Mouse (Mus musculus): ENCODE data around the gene Gtf2a1. TPM values are rescaled to one million over a fixed set of nuclear protein-coding genes. Genes with fewer than 3 reads are reported as not detected.
"Not testable (repeated sequence)": the region's sequence is repeated elsewhere in the genome, so short reads cannot be mapped to it uniquely, and the experiment has no call there.

The Gtf2a1 gene
- 5.8 and 9.6 TPM in 2 replicates for polyA plus RNA-seq (2012; rRNA removed)

DNA sequence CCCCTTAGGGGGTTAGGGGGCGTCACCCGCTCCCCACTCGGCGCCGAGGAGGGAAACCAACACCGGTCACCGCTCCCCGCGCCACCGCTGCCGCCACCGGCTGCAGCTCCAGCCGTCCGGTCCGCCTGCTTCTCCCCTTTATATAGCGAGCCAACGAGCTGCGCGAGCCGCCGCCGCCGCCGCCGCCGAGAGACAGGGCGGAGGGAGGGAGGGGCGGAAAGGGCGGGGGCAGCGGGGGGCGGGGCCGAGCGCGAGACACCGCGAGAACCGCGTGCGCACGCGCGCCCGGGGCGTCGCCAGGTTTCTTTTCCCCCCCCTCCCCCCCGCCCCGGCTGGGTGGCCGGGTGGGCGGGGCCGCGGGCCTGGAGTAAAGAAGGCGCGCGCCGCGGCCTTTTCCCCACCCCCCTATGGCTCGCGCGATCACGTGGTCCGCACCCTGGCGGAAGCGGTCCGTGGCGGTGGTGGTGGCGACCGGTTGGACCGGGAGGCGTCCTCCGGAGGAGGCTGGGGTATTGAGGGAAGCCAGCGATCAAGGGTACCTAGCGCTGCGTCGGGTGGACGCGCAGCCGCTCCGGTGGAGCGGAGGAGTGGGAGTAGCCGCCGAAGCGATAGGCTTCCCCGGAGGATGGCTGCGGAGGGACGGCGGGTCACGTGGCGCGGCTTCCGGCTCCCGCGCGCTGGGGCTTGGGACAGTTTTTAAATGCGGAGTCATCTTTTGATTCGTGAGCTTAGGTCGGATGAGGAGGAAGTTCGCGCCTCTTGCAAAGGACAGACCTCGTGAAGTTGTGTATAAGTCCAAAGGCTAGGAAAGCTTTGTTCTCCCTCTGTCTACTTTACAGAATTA, at the start of gene Gtf2a1:
Gene Gtf2a1, minus strand, starts transcription at position 641 of the 844 bp plus-strand sequence.
- under 1% methylated on average over 82 of the region's 99 CpGs for WGBS
- peak; percentile 66 for DNase-seq (ENCODE audit: low read depth, low spot score)

DNA sequence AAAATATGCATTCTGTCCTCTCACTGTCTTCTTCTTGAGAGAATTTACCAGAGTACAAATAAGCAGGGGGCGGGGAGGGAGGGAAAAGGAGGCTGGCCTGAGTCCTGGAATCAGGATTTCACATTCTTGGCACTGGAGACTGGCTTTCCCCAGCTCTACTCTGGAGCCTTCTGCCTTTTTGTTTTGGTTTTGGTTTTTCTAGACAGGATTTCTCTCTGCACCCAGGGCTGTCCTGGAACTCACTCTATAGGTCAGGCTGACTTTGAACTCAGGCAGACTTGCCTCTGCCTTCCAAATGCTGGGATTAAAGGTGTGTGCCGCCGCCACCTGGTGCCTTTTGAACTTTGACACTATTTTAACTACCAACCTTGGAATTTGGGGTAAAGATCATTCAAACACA, 48.1 kb upstream of the Gtf2a1 start:
- 39% methylated on average over 3 of the region's 3 CpGs for WGBS
- DNase-seq (ENCODE audit: low read depth, low spot score) = no peak

DNA sequence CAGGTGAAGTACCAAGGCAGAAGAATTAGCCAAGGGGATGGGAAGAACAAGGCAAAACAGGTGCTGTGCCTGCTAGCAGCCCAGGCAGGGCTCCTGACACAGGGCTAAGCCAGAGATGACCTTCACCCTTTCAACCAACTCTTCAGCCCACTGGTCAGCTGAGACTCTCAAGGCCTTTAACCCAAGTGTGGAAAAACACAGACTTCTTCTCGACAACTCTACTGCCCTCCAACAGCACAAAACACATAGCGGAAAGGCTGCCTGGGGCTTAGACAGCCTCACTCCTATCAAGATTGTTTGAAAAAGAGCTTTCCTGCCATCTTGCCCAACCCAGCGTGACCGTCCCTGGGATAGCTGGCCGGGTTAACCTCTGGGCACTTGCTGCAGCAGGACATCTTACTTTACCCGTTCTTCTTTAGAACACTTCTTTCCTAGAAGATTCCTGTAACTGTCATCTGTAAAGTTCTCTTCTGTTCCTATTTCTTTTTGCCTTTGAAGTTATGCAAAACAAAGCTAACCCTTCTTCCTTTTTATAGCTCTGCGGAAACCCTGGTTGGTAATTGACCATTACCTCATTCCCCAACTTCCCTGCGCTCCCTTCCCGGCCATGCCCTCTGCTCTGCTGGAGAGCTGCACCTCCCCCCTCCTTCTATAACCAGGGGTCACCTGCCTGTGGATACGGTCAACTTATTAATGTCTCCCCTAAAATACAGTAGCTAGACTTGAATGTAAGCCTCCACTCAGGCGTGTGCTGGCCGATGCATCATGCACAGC, 47.0 kb upstream of the Gtf2a1 start:
- DNase-seq (ENCODE audit: low read depth, low spot score) = no peak
- WGBS = 78% methylated on average over 12 of the region's 12 CpGs

DNA sequence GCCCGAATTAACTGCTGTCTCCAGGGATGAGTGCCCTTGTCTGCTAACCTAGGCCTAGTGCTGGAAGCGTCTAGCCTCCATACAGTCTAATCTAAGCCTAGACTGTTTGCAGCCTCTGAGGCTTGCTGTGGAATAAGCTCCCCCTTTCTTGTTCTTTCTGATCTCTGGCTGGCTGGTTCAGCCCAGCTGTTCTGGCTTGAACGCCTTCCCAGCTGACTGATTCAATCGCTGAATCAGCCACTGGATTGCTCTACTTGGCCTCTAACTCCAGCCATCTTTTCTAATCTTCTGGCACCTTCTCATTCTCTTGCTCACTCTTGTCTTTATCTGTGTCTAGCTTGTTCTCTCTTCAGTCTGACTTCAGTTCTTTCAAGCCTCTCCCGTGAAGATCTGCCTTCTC, 36.2 kb upstream of the Gtf2a1 start:
- WGBS = 79% methylated on average over 5 of the region's 5 CpGs
- no peak for DNase-seq (ENCODE audit: low read depth, low spot score)

DNA sequence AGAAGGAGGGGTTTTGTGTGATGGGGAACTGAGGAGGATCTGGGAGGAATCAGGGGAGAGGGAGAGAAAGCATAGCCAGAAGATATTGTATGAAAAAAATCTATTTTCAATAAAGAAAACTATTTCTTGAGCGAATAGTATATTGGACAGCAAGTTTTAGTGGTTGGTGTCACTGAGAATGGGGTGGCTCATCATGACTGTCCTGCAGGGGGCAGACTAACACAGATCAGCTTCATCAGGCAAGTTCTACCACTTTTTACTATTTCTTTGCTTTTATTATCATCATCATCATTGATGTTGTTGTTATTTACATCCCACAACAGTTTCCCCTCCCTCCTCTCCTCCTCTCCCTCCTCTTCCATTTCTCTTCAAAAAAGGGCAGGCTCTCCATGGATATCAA, 34.7 kb upstream of the Gtf2a1 start:
- no peak for DNase-seq (ENCODE audit: low read depth, low spot score)
- 70% methylated on average over 1 of the region's 1 CpGs for WGBS

DNA sequence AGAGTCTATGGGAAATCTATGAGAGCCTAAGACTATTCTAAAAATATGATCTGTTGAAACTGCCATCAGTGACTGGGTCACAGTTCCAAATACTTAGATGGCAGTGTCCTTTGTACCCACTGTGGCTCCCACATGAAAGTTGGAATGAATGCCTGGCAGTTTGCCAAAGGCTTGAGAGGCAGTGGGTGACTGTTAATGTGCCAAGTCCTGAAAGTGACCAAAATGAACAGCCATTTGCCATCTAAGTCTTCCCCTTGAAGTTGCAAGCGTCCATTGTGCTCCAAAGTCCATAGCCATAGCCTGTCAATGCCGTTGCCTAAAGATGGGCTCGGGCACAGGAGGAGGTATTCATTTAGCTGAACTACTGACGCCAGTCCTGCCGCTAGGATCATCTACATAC, 19.1 kb upstream of the Gtf2a1 start:
- 80% methylated on average over 5 of the region's 5 CpGs for WGBS
- DNase-seq (ENCODE audit: low read depth, low spot score) = no peak

DNA sequence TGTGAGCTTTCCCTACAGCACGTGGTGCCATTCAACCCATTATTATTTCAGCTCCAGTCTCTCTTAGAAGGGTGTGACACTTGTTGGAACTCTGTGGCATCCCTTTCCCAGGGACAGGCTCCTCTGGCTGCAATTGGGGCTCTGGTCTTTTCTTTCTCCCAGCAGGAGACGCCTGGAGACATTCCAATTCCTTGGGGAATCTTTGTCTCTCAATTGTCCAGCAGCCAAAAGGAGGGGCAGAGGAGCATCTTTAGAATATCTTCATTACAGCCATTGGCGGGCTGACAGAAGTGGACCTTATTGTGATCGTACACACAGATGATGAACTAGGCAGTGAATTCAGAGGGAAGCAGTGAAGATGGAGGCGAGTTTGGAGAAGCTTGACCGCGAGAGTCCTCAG, 17.4 kb upstream of the Gtf2a1 start:
- no peak for DNase-seq (ENCODE audit: low read depth, low spot score)
- 65% methylated on average over 7 of the region's 7 CpGs for WGBS

DNA sequence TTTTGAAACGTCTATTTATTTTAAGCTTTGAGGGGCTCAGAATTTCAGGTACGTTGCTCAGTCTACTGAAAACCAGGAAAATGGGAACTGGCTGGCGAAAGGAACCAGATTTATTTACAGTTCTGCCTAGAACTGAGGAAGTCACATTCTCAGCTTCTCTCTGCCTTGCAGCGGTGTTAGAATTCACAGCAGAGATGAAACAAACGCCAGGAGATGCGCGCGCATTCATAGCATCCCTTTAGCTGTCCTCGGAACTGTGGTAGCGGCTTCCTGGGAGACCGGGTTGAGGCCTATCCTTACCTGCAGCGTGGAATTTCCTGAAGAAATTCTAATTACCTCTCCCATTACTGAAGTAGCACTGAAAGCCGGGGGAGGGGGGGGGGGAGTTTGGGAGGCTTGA, 16.4 kb upstream of the Gtf2a1 start:
- WGBS = 88% methylated on average over 13 of the region's 13 CpGs
- DNase-seq (ENCODE audit: low read depth, low spot score) = no peak

DNA sequence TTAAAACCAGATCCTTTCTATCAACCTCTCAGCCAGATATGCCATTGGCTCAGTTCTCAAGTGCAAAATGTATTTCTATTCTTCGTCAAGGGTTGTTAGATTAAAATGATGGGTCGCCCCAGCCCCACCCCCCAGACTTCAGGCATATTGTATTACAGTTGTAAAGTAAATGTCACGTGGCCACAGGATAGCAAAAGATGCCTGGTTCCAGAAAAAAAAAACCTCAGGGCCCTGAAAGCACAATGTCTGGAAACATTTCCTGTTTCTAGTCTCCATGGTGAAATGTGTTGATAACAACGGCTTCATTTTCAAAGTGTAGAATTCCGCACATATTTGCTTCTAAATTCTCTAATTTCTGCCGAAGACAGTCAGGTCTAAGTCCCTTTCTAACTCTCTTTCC, 14.3 kb upstream of the Gtf2a1 start:
- no peak for DNase-seq (ENCODE audit: low read depth, low spot score)
- WGBS = 25% methylated on average over 6 of the region's 6 CpGs

DNA sequence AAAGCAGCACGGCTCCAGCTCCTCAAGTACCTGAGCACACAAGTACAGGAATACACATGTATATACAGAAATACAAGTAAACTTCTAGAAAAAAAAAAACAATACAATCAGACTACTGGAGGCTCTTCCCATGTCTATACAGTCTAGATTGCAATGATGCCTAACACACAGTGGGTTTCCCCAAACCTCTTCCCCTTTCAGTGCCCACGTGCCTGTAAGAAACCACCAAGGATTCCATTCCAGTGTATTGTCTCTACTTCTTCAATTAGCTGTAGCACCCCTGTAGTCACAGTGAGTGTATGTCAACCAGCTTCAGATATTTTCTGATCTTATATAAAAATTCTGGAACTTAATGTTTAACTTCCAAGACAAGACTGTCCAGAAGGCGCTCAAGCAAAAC, 1.8 kb upstream of the Gtf2a1 start:
- DNase-seq (ENCODE audit: low read depth, low spot score) = no peak
- WGBS = 93% methylated on average over 3 of the region's 3 CpGs

DNA sequence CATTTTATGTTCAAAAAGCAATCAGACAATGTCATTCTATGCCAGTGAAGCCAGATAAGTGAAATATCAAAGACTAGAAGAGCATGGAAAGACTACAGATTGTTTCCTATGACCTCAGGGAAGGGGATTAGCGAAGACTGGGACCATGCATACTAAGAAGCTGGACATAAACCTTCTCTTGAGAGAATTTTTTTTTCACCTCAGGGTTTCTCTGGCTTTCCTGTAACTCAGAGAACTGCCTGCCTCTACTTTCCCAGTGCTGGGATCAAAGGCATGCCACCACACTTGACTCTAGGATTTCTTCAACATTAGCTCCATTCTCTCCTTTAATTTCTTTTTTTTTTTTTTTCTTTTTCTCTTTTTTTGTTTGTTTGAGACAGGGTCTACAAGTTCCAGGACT, 904 bp upstream of the Gtf2a1 start:
- 91% methylated on average over 1 of the region's 1 CpGs for WGBS
- DNase-seq (ENCODE audit: low read depth, low spot score) = no peak

DNA sequence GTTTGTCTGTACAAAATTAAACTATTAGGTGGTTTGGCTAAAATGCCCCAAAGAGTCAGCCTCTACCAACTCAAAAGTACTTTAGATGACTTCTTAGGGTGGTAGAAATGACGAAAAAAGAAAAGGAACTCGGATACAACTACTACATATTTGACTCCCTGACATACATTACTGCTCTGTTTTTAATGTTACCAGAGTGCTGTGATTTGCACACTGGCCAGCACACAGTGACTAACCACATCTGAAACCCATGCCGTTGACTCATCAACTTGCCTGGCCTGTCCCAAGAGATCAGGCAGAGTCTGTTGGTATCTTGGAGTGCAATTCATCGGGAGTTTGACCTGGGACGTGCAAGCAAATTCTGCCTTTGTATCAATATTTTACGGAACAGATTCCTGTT, 429 bp upstream of the Gtf2a1 start:
- no peak for DNase-seq (ENCODE audit: low read depth, low spot score)
- 6% methylated on average over 6 of the region's 6 CpGs for WGBS

DNA sequence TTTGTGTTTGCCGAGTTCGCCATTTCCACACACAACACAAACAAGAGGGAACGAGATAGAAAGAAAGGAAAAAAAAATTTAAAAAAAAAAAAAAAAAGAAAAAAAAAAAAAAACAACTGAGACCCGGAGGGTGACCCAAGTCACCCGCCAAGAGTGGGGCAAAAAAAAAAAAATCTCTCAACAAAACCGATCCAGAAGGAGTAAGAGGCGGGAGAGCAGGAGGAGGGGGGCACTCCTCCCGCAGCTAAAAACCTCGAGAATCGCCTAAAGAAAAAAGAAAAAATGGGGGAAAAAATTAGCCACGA, 793 bp downstream of the Gtf2a1 start:
- no peak for DNase-seq (ENCODE audit: low read depth, low spot score)
- 0% methylated on average over 11 of the region's 11 CpGs for WGBS

DNA sequence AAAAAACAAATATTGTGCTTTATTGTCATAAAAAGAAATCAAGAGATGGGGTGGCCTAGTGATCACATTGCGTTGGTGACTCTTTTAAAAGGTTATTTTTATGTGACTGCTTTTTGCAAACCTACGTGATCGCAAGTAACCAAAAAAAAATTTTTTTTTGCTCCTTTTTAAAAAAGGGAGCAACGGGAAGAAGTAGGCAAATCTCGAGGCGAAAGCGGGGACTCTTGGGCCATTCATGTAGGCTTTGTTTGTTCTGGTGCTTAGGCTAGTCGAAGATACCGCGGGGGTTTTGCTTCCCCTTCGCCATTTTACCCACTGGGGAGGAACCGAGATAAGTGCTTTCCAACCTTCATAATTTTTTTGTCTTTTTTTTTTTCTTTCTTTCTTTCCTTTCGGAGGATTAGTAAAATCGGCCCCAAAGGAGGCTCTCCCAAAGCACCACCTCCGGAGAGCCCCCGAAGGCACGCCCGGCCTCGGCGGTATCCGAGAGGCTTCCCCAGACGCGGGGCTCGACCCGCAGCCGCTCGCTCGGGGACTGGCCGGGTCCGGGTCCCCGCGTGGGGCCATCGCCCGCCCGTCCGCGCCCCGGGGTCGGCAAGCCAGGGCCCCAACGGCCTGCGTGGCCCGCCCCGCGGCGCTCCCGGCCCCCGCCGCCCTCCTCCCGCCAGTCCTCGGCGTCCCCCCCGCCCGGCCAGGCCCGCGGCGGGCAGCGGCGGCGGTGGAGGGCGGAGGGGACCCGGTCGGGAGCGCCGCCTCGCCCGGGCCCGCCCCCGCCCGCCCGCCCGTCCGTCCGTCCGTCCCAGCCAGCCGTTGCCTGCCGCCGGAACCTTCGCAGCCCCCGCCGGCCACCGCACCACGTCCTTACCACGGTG, 1.4 kb downstream of the Gtf2a1 start:
- no peak for DNase-seq (ENCODE audit: low read depth, low spot score)
- under 1% methylated on average over 78 of the region's 83 CpGs for WGBS

DNA sequence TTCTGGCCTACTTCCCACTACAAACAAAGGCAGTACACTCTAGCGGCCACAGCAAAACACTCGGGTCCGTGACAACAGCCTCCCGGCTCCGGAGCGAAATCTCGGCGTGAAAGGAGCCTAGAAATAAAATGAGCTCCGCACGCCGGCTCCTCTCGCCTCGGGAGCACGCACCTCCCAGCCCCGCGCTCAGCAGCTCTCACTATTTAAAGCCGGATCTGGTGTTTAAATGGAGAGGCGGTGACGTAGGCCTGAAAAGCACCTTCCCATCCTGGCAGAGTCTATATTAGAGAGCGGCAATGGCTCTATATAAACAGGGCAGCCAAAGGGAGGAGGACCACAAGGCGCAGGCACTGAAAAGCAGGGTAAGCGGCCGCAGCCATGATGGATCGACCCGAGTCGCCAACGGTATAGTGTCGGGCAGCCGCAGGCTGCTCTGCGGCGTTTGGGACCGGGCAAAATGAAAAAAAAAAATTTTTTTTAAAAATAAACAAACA, 2.1 kb downstream of the Gtf2a1 start:
- WGBS = under 1% methylated on average over 32 of the region's 32 CpGs
- peak; percentile 90 for DNase-seq (ENCODE audit: low read depth, low spot score)

DNA sequence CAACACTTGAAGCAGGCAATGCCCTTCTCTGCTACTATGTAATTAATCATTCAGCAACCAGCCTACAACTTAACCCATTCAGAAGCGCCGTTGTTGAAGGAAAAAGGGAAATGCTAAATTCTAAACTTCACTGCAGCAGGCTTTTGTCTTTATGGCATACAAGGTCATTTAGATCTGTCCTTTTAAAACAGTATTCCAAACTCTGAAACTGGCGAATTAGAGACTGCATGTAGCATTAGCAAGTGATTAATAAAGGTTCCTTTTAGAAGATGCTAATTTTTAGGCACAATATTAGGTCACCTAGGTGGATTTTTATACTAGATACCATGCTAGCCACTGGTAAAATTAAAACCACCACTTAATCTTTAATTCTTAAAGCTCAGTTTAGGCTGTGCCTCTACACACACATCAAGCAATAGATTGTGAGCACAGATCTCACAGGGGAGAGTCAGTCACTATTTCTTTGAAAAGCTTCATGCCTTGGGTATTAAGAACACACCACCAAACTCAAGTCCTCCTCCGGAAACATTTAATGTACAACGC, 2.7 kb downstream of the Gtf2a1 start:
- DNase-seq (ENCODE audit: low read depth, low spot score) = no peak
- 29% methylated on average over 5 of the region's 5 CpGs for WGBS

DNA sequence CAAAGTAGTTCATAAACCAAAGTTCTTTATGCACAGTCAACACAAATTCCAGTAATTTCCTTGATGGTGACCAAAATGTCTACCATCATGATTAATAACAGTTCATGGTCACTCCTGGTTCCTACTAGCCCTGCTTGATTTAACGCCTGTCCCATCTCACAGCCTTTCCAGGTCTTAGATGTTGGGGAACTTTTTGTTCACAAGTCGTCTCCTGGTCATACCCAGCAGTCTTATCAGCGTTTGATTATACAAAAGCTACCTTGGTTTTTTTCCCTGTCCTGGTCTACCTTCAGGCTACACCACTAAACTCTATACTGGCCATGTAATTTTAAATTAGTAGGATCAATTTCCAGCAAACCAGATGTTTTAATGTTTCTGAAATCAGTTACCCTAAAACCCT, 3.2 kb downstream of the Gtf2a1 start:
- 79% methylated on average over 3 of the region's 3 CpGs for WGBS
- no peak for DNase-seq (ENCODE audit: low read depth, low spot score)

DNA sequence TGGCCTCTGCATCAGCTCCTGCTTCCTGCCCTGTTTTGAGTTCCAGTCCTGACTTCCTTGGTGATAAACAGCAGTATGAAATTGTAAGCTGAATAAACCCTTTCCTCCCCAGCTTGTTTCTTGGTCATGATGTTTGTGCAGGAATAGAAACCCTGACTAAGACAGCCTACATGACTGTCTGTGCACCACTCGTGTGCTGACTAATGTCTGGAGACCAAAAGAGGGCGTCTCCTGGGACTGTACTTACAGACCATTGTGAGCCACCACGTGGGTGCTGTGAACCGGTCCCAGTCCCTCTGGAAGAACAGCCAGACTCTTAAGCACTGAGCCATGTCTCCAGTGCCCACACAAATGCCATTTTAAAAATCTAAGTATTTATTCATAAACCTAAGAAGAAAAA, 4.5 kb downstream of the Gtf2a1 start:
- DNase-seq (ENCODE audit: low read depth, low spot score) = not testable (repeated sequence)

DNA sequence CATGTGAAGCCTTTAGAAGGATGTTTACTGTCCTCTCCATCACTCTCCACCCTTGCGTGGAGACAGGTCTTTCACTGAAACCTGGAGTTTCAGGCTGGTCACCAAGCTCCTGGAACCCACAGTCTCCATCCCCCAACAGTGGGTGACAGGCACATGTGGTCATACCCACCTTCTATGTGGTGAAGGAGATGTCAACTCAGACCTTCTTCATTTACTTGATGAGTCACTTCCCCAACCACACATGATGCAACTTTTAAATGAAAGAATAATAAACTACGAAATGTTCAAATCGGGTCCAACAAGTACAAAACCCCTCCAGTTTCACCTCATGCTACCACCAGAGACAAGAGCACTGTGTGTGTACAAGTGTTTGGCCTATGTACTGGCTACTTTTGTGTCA, 5.1 kb downstream of the Gtf2a1 start:
- WGBS = 85% methylated on average over 3 of the region's 3 CpGs

More for the DNA sequence above, 4.5 kb downstream of the Gtf2a1 start:
- 92% methylated on average over 4 of the region's 4 CpGs for WGBS

DNA sequence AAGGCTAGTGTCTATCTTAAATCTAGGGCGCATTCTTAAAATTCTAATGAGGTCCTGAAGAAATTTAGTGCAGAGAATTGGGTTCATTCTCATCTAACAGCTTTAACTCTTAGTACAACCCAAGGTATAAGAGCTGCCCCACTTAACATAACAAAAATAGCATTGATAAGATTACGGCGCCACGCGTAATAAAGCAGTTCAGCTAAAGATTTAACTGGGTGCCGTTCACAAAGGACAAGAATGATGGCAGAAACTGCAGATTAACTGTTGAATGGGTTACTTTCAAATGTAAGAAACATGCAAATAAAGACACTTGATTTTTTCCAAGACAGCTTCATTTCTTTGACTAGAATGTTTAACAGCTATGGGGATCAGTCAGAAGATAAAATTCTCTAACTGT, 6.9 kb downstream of the Gtf2a1 start:
- WGBS = 89% methylated on average over 6 of the region's 6 CpGs
- DNase-seq (ENCODE audit: low read depth, low spot score) = no peak

More for the DNA sequence above, 5.1 kb downstream of the Gtf2a1 start:
- DNase-seq (ENCODE audit: low read depth, low spot score) = no peak
